Mouse (Mus musculus) kidney, postnatal 0 days (tissue): Measurements from ENCODE around the gene Fbxo4. TPM values are rescaled to one million over a fixed set of nuclear protein-coding genes. Genes with fewer than 3 reads are reported as not detected.
A peak's percentile ranks its signal among the peaks of the same experiment; 100 is the strongest.

Experiments used
- ATAC-seq: fragments of 200-750 bp; cut with Nextera tagmentation; replicated peaks from 2 replicates; pipeline ENCODE4 v1.8.0; 2017; ENCODE audit warnings: low read depth, moderate number of reproducible peaks, moderate TSS enrichment, moderate library complexity; ENCODE audit not compliant: low FRiP score
- DNase-seq: peaks from one replicate; pipeline ENCODE4 v3.0.0-alpha.2; 2016; ENCODE audit warnings: low spot score
- H3K27ac ChIP-seq: fragments of 300-500 bp; sonication (generic); 2 replicates; pipeline ENCODE4 v1.5.1; 2014; ENCODE audit warnings: mild to moderate bottlenecking
- H3K27me3 ChIP-seq: fragments of 300-500 bp; sonication (generic); 2 replicates; pipeline ENCODE4 v1.6.1; 2014; ENCODE audit warnings: low read length, mixed read lengths; ENCODE audit not compliant: insufficient read depth
- H3K36me3 ChIP-seq: fragments of 300-500 bp; sonication (generic); 2 replicates; pipeline ENCODE4 v1.6.1; 2014; ENCODE audit warnings: low read length, mixed read lengths; ENCODE audit not compliant: insufficient read depth
- H3K4me1 ChIP-seq: fragments of 300-500 bp; sonication (generic); replicated peaks from 2 replicates; pipeline ENCODE4 v1.6.1; 2014; ENCODE audit warnings: antibody characterized with exemption, low read length, mixed read lengths; ENCODE audit not compliant: insufficient read depth
- H3K4me2 ChIP-seq: fragments of 300-500 bp; sonication (generic); 2 replicates; pipeline ENCODE4 v1.6.1; 2014; ENCODE audit warnings: mild to moderate bottlenecking, low read length, moderate library complexity, mixed read lengths
- H3K4me3 ChIP-seq: fragments of 300-500 bp; sonication (generic); replicated peaks from 2 replicates; pipeline ENCODE4 v1.5.1; 2014; ENCODE audit warnings: low read depth, low read length
- H3K9ac ChIP-seq: fragments of 300-500 bp; sonication (generic); 2 replicates; pipeline ENCODE4 v1.6.1; 2014; ENCODE audit warnings: low read depth, low read length
- H3K9me3 ChIP-seq: fragments of 300-500 bp; sonication (generic); replicated peaks from 2 replicates; pipeline ENCODE4 v1.6.1; 2016; ENCODE audit warnings: low read length, inconsistent platforms, mixed read lengths
- CTCF ChIP-seq: IDR thresholded peaks from 2 replicates; pipeline ENCODE4 v1.5.1; 2016; ENCODE audit warnings: antibody characterized with exemption, low read depth, mild to moderate bottlenecking, moderate library complexity
- WGBS: fragments of 180-500 bp; shearing (Covaris S2); extraction: QIAGEN DNeasy Blood & Tissue Kit; methylation state at CpG from one replicate; pipeline ENCODE4 v1.1.7; 2014; 5-methylcytosine and 5-hydroxymethylcytosine counted together
- polyA plus RNA-seq: library from polyadenylated mRNA; unstranded; fragments of >200 nt; fragmentation: Nextera tagmentation; extraction: Ambion mirVana; gene quantifications from 2 replicates; pipeline ENCODE4 v1.2.1, GENCODE M21; 2015

The Fbxo4 gene
- polyA plus RNA-seq, 1 experiment from 2014 or later = 18.0 TPM

DNA sequence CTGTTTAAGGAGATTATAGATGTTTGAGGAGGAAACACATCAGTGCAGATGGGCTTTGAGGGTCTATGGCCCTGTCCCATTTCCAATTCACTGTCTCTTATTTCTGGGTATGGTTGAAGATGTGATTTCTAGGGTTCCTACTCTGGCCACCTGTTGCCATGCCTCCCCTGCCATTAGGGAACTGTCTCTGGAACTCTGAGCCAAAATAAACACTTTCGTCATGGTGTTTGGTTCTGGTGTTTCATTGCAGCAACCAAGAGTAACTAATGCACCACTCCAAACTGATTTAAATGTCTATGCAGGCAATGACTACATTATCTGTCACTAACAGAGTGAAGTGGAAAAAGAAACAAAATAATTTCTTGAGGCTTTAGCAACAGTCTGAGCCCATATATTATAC, 19.3 kb downstream of the Fbxo4 start:
- Histone ChIP-seq H3K4me3 (no peak overlapping the region), H3K27ac (no peak overlapping the region), H3K27me3 (no peaks in the 10 kb centered on the region), H3K9me3 (no peaks in the 10 kb centered on the region), H3K36me3 (no peaks in the 10 kb centered on the region), H3K9ac (no peak overlapping the region), H3K4me2 (no peak overlapping the region), H3K4me1 (peaks cover 5% of the 10 kb centered on the region; the same call in 1 of the 2 replicates)
- WGBS = 44% methylated on average over 1 of the region's 1 CpGs
- no peak for ATAC-seq
- peak; percentile 33 for DNase-seq
- TF ChIP-seq CTCF = no peak

GRCm38 (mm10) chr15:3957982-3958381, 21.4 kb downstream of the Fbxo4 start:
- ATAC-seq (no peak), DNase-seq (peak; percentile 78)
- Histone ChIP-seq H3K27me3 (no peaks in the 10 kb centered on the region), H3K36me3 (no peaks in the 10 kb centered on the region), H3K4me1 (peaks cover 5% of the 10 kb centered on the region; the same call in 1 of the 2 replicates), H3K4me3 (no peak overlapping the region), H3K9ac (no peak overlapping the region), H3K4me2 (no peak overlapping the region), H3K27ac (no peak overlapping the region), H3K9me3 (no peaks in the 10 kb centered on the region)
- WGBS = 33% methylated on average over 4 of the region's 4 CpGs
- TF ChIP-seq CTCF = peak; percentile 77

- WGBS = 82% methylated on average over 2 of the region's 2 CpGs
- DNase-seq (no peak), ATAC-seq (no peak)
- Histone ChIP-seq H3K27ac (no peak overlapping the region), H3K4me3 (no peak overlapping the region), H3K27me3 (no peaks in the 10 kb centered on the region), H3K36me3 (no peaks in the 10 kb centered on the region), H3K4me2 (no peak overlapping the region), H3K9me3 (no peaks in the 10 kb centered on the region), H3K9ac (no peak overlapping the region), H3K4me1 (no peaks in the 10 kb centered on the region)
- no peak for TF ChIP-seq CTCF
These were observed 24.4 kb downstream of the Fbxo4 start for GRCm38 (mm10) chr15:3954971-3955370.

GRCm38 (mm10) chr15:3938132-3938531, 41.2 kb downstream of the Fbxo4 start:
- DNase-seq (no peak), ATAC-seq (no peak)
- WGBS = 95% methylated on average over 2 of the region's 2 CpGs
- TF ChIP-seq CTCF = peak; percentile 50; the same call in 1 of the 2 replicates
- H3K9me3 ChIP-seq = no peaks in the 10 kb centered on the region
- H3K27ac ChIP-seq = no peak overlapping the region
- H3K27me3 ChIP-seq = no peaks in the 10 kb centered on the region
- no peak overlapping the region for H3K4me2 ChIP-seq
- no peak overlapping the region for H3K9ac ChIP-seq
- H3K4me3 ChIP-seq = no peak overlapping the region
- H3K36me3 ChIP-seq = no peaks in the 10 kb centered on the region
- no peaks in the 10 kb centered on the region for H3K4me1 ChIP-seq

DNA sequence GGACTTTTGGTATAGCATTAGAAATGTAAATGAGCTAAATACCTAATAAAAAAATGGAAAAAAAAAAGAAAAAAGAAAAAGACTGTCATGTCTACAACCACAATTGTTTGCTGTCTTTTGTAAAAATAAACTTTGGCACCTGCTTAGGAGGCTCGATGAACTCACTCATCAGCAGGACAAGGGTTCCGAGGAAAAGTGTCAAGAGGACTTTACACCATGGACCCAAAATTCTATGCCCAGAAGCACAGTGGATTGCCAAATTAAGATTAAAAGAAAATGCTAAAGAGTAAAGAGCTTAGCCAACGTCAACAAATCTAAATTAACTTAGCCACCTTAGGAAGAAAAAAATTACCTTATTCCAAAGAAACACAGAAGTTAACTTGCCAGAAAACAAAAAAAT, 43.3 kb downstream of the Fbxo4 start:
- DNase-seq (no peak), ATAC-seq (no peak)
- Histone ChIP-seq H3K27me3 (no peaks in the 10 kb centered on the region), H3K36me3 (no peaks in the 10 kb centered on the region), H3K4me3 (no peak overlapping the region), H3K9ac (no peak overlapping the region), H3K27ac (no peak overlapping the region), H3K4me2 (no peak overlapping the region), H3K4me1 (no peaks in the 10 kb centered on the region), H3K9me3 (no peaks in the 10 kb centered on the region)
- no peak for TF ChIP-seq CTCF
- WGBS = 90% methylated on average over 3 of the region's 3 CpGs

GRCm38 (mm10) chr15:3933466-3933865, 45.9 kb downstream of the Fbxo4 start:
- Histone ChIP-seq H3K4me2 (no peak overlapping the region), H3K9me3 (no peaks in the 10 kb centered on the region), H3K27me3 (no peaks in the 10 kb centered on the region), H3K4me1 (no peaks in the 10 kb centered on the region), H3K27ac (no peak overlapping the region), H3K9ac (no peak overlapping the region), H3K4me3 (no peak overlapping the region), H3K36me3 (no peaks in the 10 kb centered on the region)
- no peak for TF ChIP-seq CTCF
- DNase-seq (no peak), ATAC-seq (no peak)
- 87% methylated on average over 4 of the region's 4 CpGs for WGBS

DNA sequence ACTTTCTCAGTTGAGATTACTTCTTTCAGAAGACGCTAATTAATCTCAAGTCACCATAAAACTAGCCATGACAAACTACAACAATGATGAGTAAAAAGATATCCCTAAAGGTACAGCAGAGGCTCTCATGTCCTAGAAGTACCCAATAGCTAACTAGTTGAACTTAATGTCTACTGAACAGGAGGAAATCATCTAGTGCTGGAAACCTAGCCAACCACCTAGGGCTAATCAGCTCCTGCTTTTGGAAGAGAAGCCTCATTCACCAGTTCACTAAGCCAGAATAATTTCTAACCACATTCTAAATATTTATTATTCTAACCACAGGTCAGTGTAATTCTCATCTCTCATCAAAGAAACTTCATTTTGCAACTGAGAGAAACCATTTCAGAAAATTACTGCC, 47.4 kb downstream of the Fbxo4 start:
- TF ChIP-seq CTCF = no peak
- Histone ChIP-seq H3K9me3 (no peaks in the 10 kb centered on the region), H3K27me3 (no peaks in the 10 kb centered on the region), H3K4me2 (no peak overlapping the region), H3K36me3 (no peaks in the 10 kb centered on the region), H3K4me1 (no peaks in the 10 kb centered on the region), H3K4me3 (no peak overlapping the region), H3K9ac (no peak overlapping the region), H3K27ac (no peak overlapping the region)
- DNase-seq (no peak), ATAC-seq (no peak)
- WGBS = 85% methylated on average over 1 of the region's 1 CpGs

Other genes with a start within 250 kb of the Fbxo4 start
- gene AW549877, start 16.2 kb upstream of the Fbxo4 start, polyA plus RNA-seq = 32.4 and 33.1 TPM in 2 replicates
- 403 and 438 TPM in 2 replicates for gene Oxct1, start 46.8 kb upstream of the Fbxo4 start, polyA plus RNA-seq